Mouse (Mus musculus): Measurements from ENCODE around the gene Kel. TPM values are rescaled to one million over a fixed set of nuclear protein-coding genes. Genes with fewer than 3 reads are reported as not detected.

Kel gene
- polyA plus RNA-seq (2021; fragmentation: Nextera tagmentation) = not detected in 2 replicates
- long read RNA-seq, experiment 1 = 0 reads
- long read RNA-seq, experiment 2 = 0 reads

DNA sequence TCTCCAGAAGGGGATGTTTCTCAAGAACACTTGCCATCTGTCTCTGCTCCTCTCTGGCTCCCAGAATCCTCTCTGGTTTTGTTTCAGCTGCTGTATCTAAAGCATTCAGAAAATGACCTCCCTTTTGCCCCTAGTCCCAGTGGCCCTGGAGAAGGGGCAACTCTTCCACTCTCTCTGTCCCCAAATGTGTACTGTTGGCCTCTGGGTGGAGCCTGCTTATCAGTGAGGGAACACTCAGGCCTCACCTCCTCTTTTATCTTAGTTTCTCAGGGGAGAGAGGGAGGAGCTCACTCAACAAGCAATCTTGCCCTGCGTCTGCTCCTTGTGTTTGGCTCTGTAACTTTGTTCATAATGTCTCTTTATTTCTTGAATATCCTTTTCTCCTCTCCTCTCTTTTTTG lies at the start of gene Kel:
TSS of gene Kel (minus strand) at position 217 of the 400 bp plus-strand sequence.

GRCm38 (mm10) chr6:41684131-41684530 lies 20.0 kb downstream of the Kel start, which contains the start of gene Llcfc1:
Llcfc1 (plus strand) TSS chr6:41684431.

DNA sequence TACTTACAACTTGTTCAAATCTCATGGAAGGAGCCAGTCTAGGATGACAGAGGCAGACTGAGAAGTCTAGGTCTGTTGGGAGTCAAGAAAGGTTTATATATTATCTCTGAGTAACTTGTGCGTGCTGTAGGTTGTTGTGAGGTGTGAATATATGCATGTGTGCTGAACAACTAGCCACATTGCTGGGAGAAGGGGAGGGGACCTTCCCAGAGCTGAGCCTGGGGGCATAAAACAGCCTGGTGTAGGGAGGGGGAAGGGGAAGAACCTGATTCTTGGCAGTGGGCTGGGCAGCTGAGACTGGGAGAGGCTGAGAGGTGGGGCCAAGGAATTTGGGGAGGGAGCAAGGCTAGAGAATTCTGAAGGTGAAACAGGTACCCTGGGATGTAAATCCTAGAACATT lies 23.5 kb downstream of the Kel start, which contains the start of gene Trpv5:
TSS of gene Trpv5 (minus strand) at position 101 of the 400 bp plus-strand sequence.

Other genes with a start within 250 kb of the Kel start
- gene Prss1, start 245.4 kb downstream of the Kel start, polyA plus RNA-seq (2021; fragmentation: Nextera tagmentation) = not detected in 2 replicates
- not detected in 2 replicates for gene Prss2, start 182.6 kb downstream of the Kel start, polyA plus RNA-seq (2021; fragmentation: Nextera tagmentation)
- gene Ephb6, start 98.9 kb downstream of the Kel start, polyA plus RNA-seq (2021; fragmentation: Nextera tagmentation) = 36.2 and 39.3 TPM in 2 replicates
- 0.24 and 0.33 TPM in 2 replicates for gene Trpv6, start 67.9 kb downstream of the Kel start, polyA plus RNA-seq (2021; fragmentation: Nextera tagmentation)
- not detected in 2 replicates for gene Trpv5, start 23.6 kb downstream of the Kel start, polyA plus RNA-seq (2021; fragmentation: Nextera tagmentation)
- not detected in 2 replicates for gene Llcfc1, start 19.9 kb downstream of the Kel start, polyA plus RNA-seq (2021; fragmentation: Nextera tagmentation)
- gene Olfr459, start 70.8 kb upstream of the Kel start, polyA plus RNA-seq (2021; fragmentation: Nextera tagmentation) = not detected in 2 replicates
- not detected in 2 replicates for gene Pip, start 143.2 kb upstream of the Kel start, polyA plus RNA-seq (2021; fragmentation: Nextera tagmentation)
- gene Sval2, start 148.7 kb upstream of the Kel start, polyA plus RNA-seq (2021; fragmentation: Nextera tagmentation) = not detected in 2 replicates
- gene Sval1, start 247.3 kb upstream of the Kel start, polyA plus RNA-seq (2021; fragmentation: Nextera tagmentation) = 0.26 TPM in 1 of 2 replicates, not detected in the other